Mouse (Mus musculus) CH12.LX (cell line): Measurements from ENCODE around the gene Jak1.

ENCODE experiments used
- CTCF ChIP-seq, 2 experiments: IDR thresholded peaks in 1 of 2; conservative IDR thresholded peaks in 1 of 2; 2 replicates each; pipeline ENCODE4 v1.5.1; 2011 to 2012; ENCODE audit warnings: low read depth in 2 of 2, low read length in 2 of 2, improper control_type of control experiment in 1 of 2, inconsistent platforms in 1 of 2, mild to moderate bottlenecking in 1 of 2, moderate library complexity in 1 of 2
- E2F4 ChIP-seq: IDR thresholded peaks from 2 replicates; pipeline ENCODE4 v1.6.1; 2011; ENCODE audit warnings: low read depth, low read length, improper control_type of control experiment; ENCODE audit not compliant: insufficient replicate concordance
- GABPA ChIP-seq: IDR thresholded peaks from 2 replicates; pipeline ENCODE4 v1.6.1; 2012; ENCODE audit warnings: low read depth, low read length, improper control_type of control experiment, inconsistent platforms; ENCODE audit not compliant: insufficient replicate concordance
- HCFC1 ChIP-seq: IDR thresholded peaks from 2 replicates; pipeline ENCODE4 v1.6.1; 2012; ENCODE audit warnings: low read depth, mild to moderate bottlenecking, inconsistent platforms, low read length, improper control_type of control experiment
- JUND ChIP-seq: conservative IDR thresholded peaks from 2 replicates; pipeline ENCODE4 v1.6.1; 2011; ENCODE audit warnings: low read depth, low read length, improper control_type of control experiment
- KAT2A ChIP-seq: IDR thresholded peaks from 2 replicates; pipeline ENCODE4 v1.6.1; 2012; ENCODE audit warnings: low read length, improper control_type of control experiment, inconsistent platforms; ENCODE audit not compliant: insufficient replicate concordance
- MAFK ChIP-seq: IDR thresholded peaks from 2 replicates; pipeline ENCODE4 v1.6.1; 2011; ENCODE audit warnings: low read length, improper control_type of control experiment; ENCODE audit not compliant: insufficient replicate concordance
- MAX ChIP-seq: IDR thresholded peaks from 2 replicates; pipeline ENCODE4 v1.6.1; 2011; ENCODE audit warnings: low read length, improper control_type of control experiment
- PAX5 ChIP-seq: IDR thresholded peaks from 2 replicates; pipeline ENCODE4 v1.6.1; 2012; ENCODE audit warnings: low read length, inconsistent platforms, mixed read lengths
- POLR2A ChIP-seq: IDR thresholded peaks from 2 replicates; pipeline ENCODE4 v1.6.1; 2011; ENCODE audit warnings: low read depth, mild to moderate bottlenecking, improper control_type of control experiment, low read length
- RCOR1 ChIP-seq: conservative IDR thresholded peaks from 2 replicates; pipeline ENCODE4 v1.6.1; 2012; ENCODE audit warnings: low read depth, mild to moderate bottlenecking, inconsistent platforms, low read length, improper control_type of control experiment
- SIN3A ChIP-seq: IDR thresholded peaks from 2 replicates; pipeline ENCODE4 v1.6.1; 2012; ENCODE audit warnings: low read length, improper control_type of control experiment, inconsistent platforms
- TBP ChIP-seq: conservative IDR thresholded peaks from 2 replicates; pipeline ENCODE4 v1.6.1; 2011; ENCODE audit warnings: low read depth, low read length, improper control_type of control experiment

DNA sequence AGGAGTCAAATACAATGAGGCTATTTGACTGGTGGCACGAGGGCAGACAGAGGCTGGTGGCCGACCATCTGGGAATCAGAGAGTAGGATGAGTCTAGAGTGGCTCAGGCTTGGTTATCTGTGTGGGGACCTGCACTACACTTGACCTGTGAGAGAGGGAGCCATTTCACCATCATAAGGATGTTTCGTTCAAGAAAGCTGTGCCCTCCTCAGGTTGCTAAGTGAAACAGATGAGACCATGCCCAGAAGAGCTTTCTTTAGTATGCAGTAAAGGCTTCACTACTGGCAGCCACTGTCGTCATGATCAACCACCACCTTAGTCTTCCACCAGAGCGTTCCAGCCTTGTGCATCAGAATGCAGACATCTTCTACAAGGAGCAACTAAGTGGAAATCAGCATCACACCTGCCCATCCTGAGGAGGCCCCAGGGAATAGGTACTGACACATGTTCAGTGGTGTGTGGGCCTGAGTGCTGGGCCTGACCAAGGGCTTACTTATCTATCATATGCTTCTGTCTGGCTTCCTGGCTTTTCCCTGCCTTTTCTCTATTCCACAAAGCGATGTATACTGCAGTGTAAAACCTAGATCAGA is 96.8 kb downstream of the Jak1 start:
- no peak for TF ChIP-seq MAFK
- TF ChIP-seq TBP, result no peak
- TF ChIP-seq KAT2A, result no peak
- TF ChIP-seq POLR2A, result no peak
- TF ChIP-seq RCOR1, result no peak
- no peak for TF ChIP-seq PAX5
- no peak for TF ChIP-seq HCFC1
- no peak for TF ChIP-seq SIN3A
- no peak for TF ChIP-seq GABPA
- TF ChIP-seq CTCF (conservative IDR thresholded peaks at IDR 0.05 in 1 of 2, IDR thresholded peaks at IDR 0.05 in 1 of 2; ENCODE audit: low read depth in 2 of 2, low read length in 2 of 2), result peak; percentile 46 to 82
- TF ChIP-seq MAX, result no peak
- TF ChIP-seq E2F4, result no peak
- TF ChIP-seq JUND, result no peak
